In genomic region chr13:63544967-63545253, GRCm38 (mm10) we compare ENCODE assay signal across 17 mouse cellular contexts. TPM values are rescaled to one million over a fixed set of nuclear protein-coding genes. Genes with fewer than 3 reads are reported as not detected.
DNase-seq lines count a peak whose midpoint lies in the region; ATAC-seq and TF ChIP-seq lines count a peak whose summit lies in the region.
"Had no signal": no experiment of that assay in that cellular context is flagged by ENCODE, and none has a peak within 500 bp of the region (broad histone marks: within the 10 kb centered on the region; RNA-seq: fewer than 3 reads in every experiment).

No protein-coding gene starts in this region.

- ATAC-seq in midbrain, embryonic 14.5 days (ENCODE audit: low FRiP score, low TSS enrichment) = no peak
- ATAC-seq in midbrain, embryonic 11.5 days (ENCODE audit: low FRiP score) = no peak
- ATAC-seq: intestine, embryonic 16.5 days had no signal

- H3K4me1 ChIP-seq in midbrain, embryonic 14.5 days (ENCODE audit: control insufficient read depth, insufficient read depth, low read length) = peaks cover 20% of the 10 kb centered on the region; the same call in 1 of the 2 replicates
- H3K4me1 ChIP-seq in midbrain, embryonic 11.5 days (ENCODE audit: control insufficient read depth, insufficient read depth, low read length) = peaks cover 21% of the 10 kb centered on the region

- H3K27ac ChIP-seq in gastrocnemius, adult 2 months = peak overlapping the region; percentile 49
- H3K27ac ChIP-seq in layer of hippocampus, adult 2 months = peak overlapping the region; percentile 64; the same call in 1 of the 2 replicates
- H3K27ac ChIP-seq in midbrain, embryonic 14.5 days (replicated peaks; ENCODE audit: low read depth, low read length) = peak overlapping the region; percentile 45; the same call in 1 of the 2 replicates
- H3K27ac ChIP-seq in midbrain, embryonic 11.5 days (ENCODE audit: low read depth, low read length) = no peak overlapping the region; the same call in 1 of the 2 replicates
- H3K27ac ChIP-seq: neural tube, embryonic 12.5 days had no signal

- no peaks in the 10 kb centered on the region for H3K9me3 ChIP-seq in midbrain, embryonic 14.5 days (ENCODE audit: control insufficient read depth, low read length)
- H3K9me3 ChIP-seq in midbrain, embryonic 11.5 days (ENCODE audit: control insufficient read depth, low read length) = no peaks in the 10 kb centered on the region
- H3K9me3 ChIP-seq: neural tube, embryonic 12.5 days had no signal

- DNase-seq in gastrocnemius, adult 2 months = no peak
- no peak for DNase-seq in gastrocnemius, postnatal 10 days
- no peak for DNase-seq in layer of hippocampus, adult 2 months (ENCODE audit: low spot score in 2 of 2)
- no peak for DNase-seq in layer of hippocampus, adult 9-10 months (ENCODE audit: low spot score)
- no peak for DNase-seq in midbrain, embryonic 14.5 days
- DNase-seq in midbrain, embryonic 11.5 days (ENCODE audit: low spot score, missing footprints) = no peak
- no peak for DNase-seq in left cerebral cortex, adult 11 months (ENCODE audit: low spot score)
- no peak for DNase-seq in left cerebral cortex, postnatal 25 days (ENCODE audit: low spot score in 2 of 2)
- DNase-seq: adrenal gland, postnatal 10 days; cerebellum, adult 2 months; gastrocnemius, postnatal 25 days; lung, postnatal 14 days; thymus, adult 2 months had no signal

- H3K4me2 ChIP-seq in midbrain, embryonic 14.5 days (ENCODE audit: low read length) = peak overlapping the region; percentile 18
- no peak overlapping the region for H3K4me2 ChIP-seq in midbrain, embryonic 11.5 days
- H3K4me2 ChIP-seq: heart, embryonic 11.5 days; neural tube, embryonic 12.5 days had no signal

- peak overlapping the region; percentile 30 for H3K4me3 ChIP-seq in gastrocnemius, adult 2 months
- no peak overlapping the region for H3K4me3 ChIP-seq in layer of hippocampus, adult 2 months
- no peak overlapping the region for H3K4me3 ChIP-seq in midbrain, embryonic 14.5 days (replicated peaks; ENCODE audit: low read depth, low read length)
- H3K4me3 ChIP-seq in midbrain, embryonic 11.5 days (ENCODE audit: low read depth, low read length) = no peak overlapping the region
- H3K4me3 ChIP-seq: neural tube, embryonic 12.5 days had no signal

- 39% methylated on average over 5 of the region's 5 CpGs for WGBS in midbrain, embryonic 14.5 days
- WGBS in midbrain, embryonic 11.5 days = 68% methylated on average over 5 of the region's 5 CpGs

- H3K36me3 ChIP-seq in midbrain, embryonic 14.5 days (ENCODE audit: control insufficient read depth, insufficient read depth, low read length) = peaks cover 32% of the 10 kb centered on the region
- H3K36me3 ChIP-seq in midbrain, embryonic 11.5 days (ENCODE audit: control insufficient read depth, insufficient read depth, low read length) = peaks cover 15% of the 10 kb centered on the region

- no peak overlapping the region for H3K9ac ChIP-seq in midbrain, embryonic 14.5 days (replicated peaks; ENCODE audit: low read length)
- no peak overlapping the region for H3K9ac ChIP-seq in midbrain, embryonic 11.5 days (ENCODE audit: low read length)
- H3K9ac ChIP-seq: neural tube, embryonic 12.5 days had no signal

- no peaks in the 10 kb centered on the region for H3K27me3 ChIP-seq in midbrain, embryonic 14.5 days (ENCODE audit: control insufficient read depth, insufficient read depth, low read length)
- no peaks in the 10 kb centered on the region for H3K27me3 ChIP-seq in midbrain, embryonic 11.5 days (ENCODE audit: control insufficient read depth, insufficient read depth, low read length)
- H3K27me3 ChIP-seq: CH12.LX; neural tube, embryonic 12.5 days had no signal

- no peak for TF ChIP-seq CTCF in gastrocnemius, adult 2 months (IDR thresholded peaks at IDR 0.05)
- no peak for TF ChIP-seq CTCF in layer of hippocampus, adult 2 months (conservative IDR thresholded peaks at IDR 0.05)

- intact Hi-C loops in gastrocnemius, adult 2 months (cut with DNase I) = no loop called here
- intact Hi-C loops in left cerebral cortex, postnatal 25 days (cut with DNase I) = no loop called here

RNA-seq across cellular contexts. Expression of gene Ptch1, which starts 28.5 kb away (rescaled TPM):
- total RNA-seq in gastrocnemius, adult 2 months (2021) = 10 to 100 TPM in 1 of 2 experiments, 1 to 10 TPM in 1; 8.0 to 13.0 TPM
- 10 to 100 TPM; 13.6 to 20.3 TPM for total RNA-seq in gastrocnemius, postnatal 10 days (2021)
- total RNA-seq in layer of hippocampus, adult 2 months (2021) = 10 to 100 TPM; 43.9 to 45.4 TPM
- polyA plus RNA-seq in midbrain, embryonic 14.5 days (2014; fragmentation: Nextera tagmentation; extraction: Ambion mirVana) = 17.4 and 17.8 TPM in 2 replicates
- 22.6 and 22.9 TPM in 2 replicates for polyA plus RNA-seq in midbrain, embryonic 11.5 days (2014; fragmentation: Nextera tagmentation; extraction: Ambion mirVana)
- 10 to 100 TPM; 44.5 to 48.0 TPM for total RNA-seq in left cerebral cortex, postnatal 25 days (2021)

RNA-seq across cellular contexts. Expression of gene Fancc, which starts 47.8 kb away (rescaled TPM):
- total RNA-seq in gastrocnemius, adult 2 months (2021) = 1 to 10 TPM; 2.3 to 2.6 TPM
- 1 to 10 TPM; 5.2 to 7.0 TPM for total RNA-seq in gastrocnemius, postnatal 10 days (2021)
- 1 to 10 TPM; 6.5 to 9.5 TPM for total RNA-seq in layer of hippocampus, adult 2 months (2021)
- polyA plus RNA-seq in midbrain, embryonic 14.5 days (2014; fragmentation: Nextera tagmentation; extraction: Ambion mirVana) = 12.6 and 18.1 TPM in 2 replicates
- polyA plus RNA-seq in midbrain, embryonic 11.5 days (2014; fragmentation: Nextera tagmentation; extraction: Ambion mirVana) = 23.7 and 23.9 TPM in 2 replicates
- 1 to 10 TPM; 7.2 to 7.6 TPM for total RNA-seq in left cerebral cortex, postnatal 25 days (2021)
